Mouse (Mus musculus) gastrocnemius, postnatal 4 days (tissue): Measurements from ENCODE around the gene Recql. TPM values are rescaled to one million over a fixed set of nuclear protein-coding genes. Genes with fewer than 3 reads are reported as not detected.

ENCODE experiments used
- total RNA-seq, 2 experiments: library from RNA; stranded (reverse); gene quantifications; 2 replicates each; pipeline ENCODE4 v1.2.3; 2021

Recql gene
- total RNA-seq, 2 experiments from 2014 or later, result 10.7 to 14.3 TPM

Other genes with a start within 250 kb of the Recql start
- gene Slco1a6, start 178.6 kb downstream of the Recql start, total RNA-seq, result 1 to 10 TPM in 1 of 2 experiments, under 1 TPM in 1; 0.71 to 1.6 TPM
- not detected for gene Iapp, start 88.7 kb downstream of the Recql start, total RNA-seq
- not detected for gene Slco1a5, start 64.1 kb downstream of the Recql start, total RNA-seq
- 10 to 100 TPM in 1 of 2 experiments, 1 to 10 TPM in 1; 9.4 to 10.9 TPM for gene Pyroxd1, start 41.4 kb downstream of the Recql start, total RNA-seq
- 10 to 100 TPM; 38.8 to 41.6 TPM for gene Golt1b, start 134 bp upstream of the Recql start, total RNA-seq
- under 1 TPM in 1 of 2 experiments, not detected in 1; 0.41 TPM for gene Spx, start 26.4 kb upstream of the Recql start, total RNA-seq
- under 1 TPM in 1 of 2 experiments, not detected in 1; 0.23 TPM for gene Gys2, start 86.0 kb upstream of the Recql start, total RNA-seq
- 100 to 1,000 TPM; 162 to 170 TPM for gene Ldhb, start 120.9 kb upstream of the Recql start, total RNA-seq
- gene Kcnj8, start 184.5 kb upstream of the Recql start, total RNA-seq, result 10 to 100 TPM; 21.0 to 21.2 TPM